Mouse (Mus musculus) pancreas, adult 10 weeks (tissue): Measurements from ENCODE around the gene Col27a1. TPM values are rescaled to one million over a fixed set of nuclear protein-coding genes. Genes with fewer than 3 reads are reported as not detected.

Source experiments
- polyA plus RNA-seq: library from polyadenylated mRNA; stranded (reverse); fragments of 350-450 nt; fragmentation: Illumina TruSeq; extraction: RNeasy Lipid Tissue Mini Kit (QIAGEN cat#74804); gene quantifications from one replicate; pipeline ENCODE4 v1.2.3, GENCODE M21; 2015; ENCODE audit warnings: low read depth, low replicate concordance; ENCODE audit not compliant: insufficient read depth

Gene Col27a1
- 3.1 TPM for polyA plus RNA-seq

GRCm38 (mm10) chr4:63213907-63214621, at the start of gene Col27a1:
TSS of gene Col27a1 (plus strand) at chr4:63214004.

GRCm38 (mm10) chr4:63171969-63172685, 41.7 kb upstream of the Col27a1 start, which contains the start of gene Kif12:
TSS of gene Kif12 (minus strand) at chr4:63172131.

GRCm38 (mm10) chr4:63344295-63344694, 130.5 kb downstream of the Col27a1 start, which contains the start of gene Orm1:
TSS of gene Orm1 (plus strand) at chr4:63344560.

GRCm38 (mm10) chr4:63355877-63356665, 142.3 kb downstream of the Col27a1 start, which contains the start of gene Orm3:
TSS of gene Orm3 (plus strand) at chr4:63356162.

GRCm38 (mm10) chr4:63362150-63362549, 148.3 kb downstream of the Col27a1 start, which contains the start of gene Orm2:
TSS of gene Orm2 (plus strand) at chr4:63362449.

Other genes with a start within 250 kb of the Col27a1 start
- 1.1 TPM for gene Zfp618, start 248.4 kb upstream of the Col27a1 start, polyA plus RNA-seq
- gene Ambp, start 59.2 kb upstream of the Col27a1 start, polyA plus RNA-seq = 16.4 TPM
- gene Kif12, start 41.9 kb upstream of the Col27a1 start, polyA plus RNA-seq = 21.7 TPM
- gene Orm1, start 130.6 kb downstream of the Col27a1 start, polyA plus RNA-seq = 1.6 TPM
- gene Orm3, start 142.2 kb downstream of the Col27a1 start, polyA plus RNA-seq = not detected
- gene Orm2, start 148.4 kb downstream of the Col27a1 start, polyA plus RNA-seq = not detected
- gene Akna, start 189.3 kb downstream of the Col27a1 start, polyA plus RNA-seq = 1.4 TPM